Mouse (Mus musculus) bone marrow, adult 2 months (tissue): ENCODE results near the gene Slc43a2. TPM values are rescaled to one million over a fixed set of nuclear protein-coding genes. Genes with fewer than 3 reads are reported as not detected.

Experiments used
- H3K27ac ChIP-seq: fragments of 200-500 bp; 2 replicates; pipeline ENCODE4 v1.5.1; 2012; ENCODE audit warnings: low read depth, mild to moderate bottlenecking, control low read depth, inconsistent platforms, low read length; ENCODE audit not compliant: control insufficient read depth, poor library complexity, insufficient read depth
- H3K4me1 ChIP-seq: fragments of 200-500 bp; 2 replicates; pipeline ENCODE4 v1.6.1; 2011; ENCODE audit warnings: low read length; ENCODE audit not compliant: control insufficient read depth, insufficient read depth
- H3K4me3 ChIP-seq: fragments of 200-500 bp; replicated peaks from 2 replicates; pipeline ENCODE3; 2011; ENCODE audit warnings: mild to moderate bottlenecking, low read depth, low read length, control low read depth; ENCODE audit not compliant: control insufficient read depth
- CTCF ChIP-seq: fragments of 200-500 bp; IDR thresholded peaks from 2 replicates; pipeline ENCODE4 v1.5.1; 2011; ENCODE audit warnings: low read length, control low read depth; ENCODE audit not compliant: control insufficient read depth, insufficient read depth
- POLR2A ChIP-seq: fragments of 200-500 bp; IDR thresholded peaks from 2 replicates; pipeline ENCODE4 v1.6.1; 2011; ENCODE audit warnings: low read depth, mild to moderate bottlenecking, control low read depth, low read length, borderline replicate concordance; ENCODE audit not compliant: control insufficient read depth
- WGBS: fragments of 180-500 bp; shearing (Covaris S2); methylation state at CpG from one replicate; pipeline ENCODE4 v1.1.7; 2018; 5-methylcytosine and 5-hydroxymethylcytosine counted together
- polyA plus RNA-seq: library from polyadenylated mRNA; stranded (reverse); fragments of >200 nt; gene quantifications from 2 replicates; pipeline ENCODE4 v1.2.4, GENCODE M21; 2011; ENCODE audit warnings: low replicate concordance; ENCODE audit not compliant: missing spikeins, insufficient read depth, insufficient read length

Slc43a2 gene
- polyA plus RNA-seq, 1 experiment, result 20.4 TPM

- peaks cover 12% of the 10 kb centered on the region for H3K4me1 ChIP-seq
- peak overlapping the region; percentile 87 for H3K27ac ChIP-seq
- no peak overlapping the region for H3K4me3 ChIP-seq
- 13% methylated on average over 10 of the region's 10 CpGs for WGBS
- no peak for TF ChIP-seq POLR2A
- TF ChIP-seq CTCF, result no peak
These were observed 40.9 kb downstream of the Slc43a2 start for GRCm38 (mm10) chr11:75572301-75572791.

GRCm38 (mm10) chr11:75572854-75573650, 41.6 kb downstream of the Slc43a2 start:
- peak overlapping the region; percentile 87 for H3K27ac ChIP-seq
- no peak for TF ChIP-seq POLR2A
- peak; percentile 97 for TF ChIP-seq CTCF
- peaks cover 12% of the 10 kb centered on the region for H3K4me1 ChIP-seq
- H3K4me3 ChIP-seq, result no peak overlapping the region
- 3% methylated on average over 12 of the region's 12 CpGs for WGBS

- TF ChIP-seq CTCF (no peak), POLR2A (no peak)
- Histone ChIP-seq H3K27ac (no peak overlapping the region), H3K4me1 (peaks cover 12% of the 10 kb centered on the region), H3K4me3 (no peak overlapping the region)
- 84% methylated on average over 5 of the region's 5 CpGs for WGBS
These were observed 43.1 kb downstream of the Slc43a2 start for GRCm38 (mm10) chr11:75574378-75575123.

GRCm38 (mm10) chr11:75575560-75576123, 44.1 kb downstream of the Slc43a2 start:
- 20% methylated on average over 9 of the region's 9 CpGs for WGBS
- H3K4me3 ChIP-seq, result no peak overlapping the region
- peaks cover 10% of the 10 kb centered on the region for H3K4me1 ChIP-seq
- H3K27ac ChIP-seq, result no peak overlapping the region
- no peak for TF ChIP-seq CTCF
- TF ChIP-seq POLR2A, result no peak

- no peak overlapping the region for H3K27ac ChIP-seq
- 82% methylated on average over 5 of the region's 5 CpGs for WGBS
- TF ChIP-seq POLR2A, result no peak
- TF ChIP-seq CTCF, result no peak
- peaks cover 1% of the 10 kb centered on the region for H3K4me1 ChIP-seq
- H3K4me3 ChIP-seq, result no peak overlapping the region
These were observed 47.1 kb downstream of the Slc43a2 start for GRCm38 (mm10) chr11:75578609-75579008.

GRCm38 (mm10) chr11:75581495-75582149, 50.1 kb downstream of the Slc43a2 start:
- H3K4me1 ChIP-seq, result no peaks in the 10 kb centered on the region
- no peak for TF ChIP-seq POLR2A
- TF ChIP-seq CTCF, result no peak

GRCm38 (mm10) chr11:75583521-75583920, 52.0 kb downstream of the Slc43a2 start:
- TF ChIP-seq POLR2A (no peak), CTCF (no peak)
- no peak overlapping the region for H3K27ac ChIP-seq
- WGBS, result 80% methylated on average over 2 of the region's 2 CpGs
- no peak overlapping the region for H3K4me3 ChIP-seq
- no peaks in the 10 kb centered on the region; the same call in 1 of the 2 replicates for H3K4me1 ChIP-seq

More at GRCm38 (mm10) chr11:75581495-75582149, 50.1 kb downstream of the Slc43a2 start:
- no peak overlapping the region for H3K4me3 ChIP-seq
- WGBS, result 90% methylated on average over 7 of the region's 7 CpGs
- no peak overlapping the region for H3K27ac ChIP-seq

- peaks cover under 1% of the 10 kb centered on the region for H3K4me1 ChIP-seq
- TF ChIP-seq POLR2A (no peak), CTCF (no peak)
- no peak overlapping the region for H3K27ac ChIP-seq
- no peak overlapping the region for H3K4me3 ChIP-seq
- 21% methylated on average over 4 of the region's 4 CpGs for WGBS
These were observed 53.6 kb downstream of the Slc43a2 start for GRCm38 (mm10) chr11:75585061-75585460.
